Comparison of ENCODE assay signal across 15 mouse cellular contexts in the genomic region with DNA sequence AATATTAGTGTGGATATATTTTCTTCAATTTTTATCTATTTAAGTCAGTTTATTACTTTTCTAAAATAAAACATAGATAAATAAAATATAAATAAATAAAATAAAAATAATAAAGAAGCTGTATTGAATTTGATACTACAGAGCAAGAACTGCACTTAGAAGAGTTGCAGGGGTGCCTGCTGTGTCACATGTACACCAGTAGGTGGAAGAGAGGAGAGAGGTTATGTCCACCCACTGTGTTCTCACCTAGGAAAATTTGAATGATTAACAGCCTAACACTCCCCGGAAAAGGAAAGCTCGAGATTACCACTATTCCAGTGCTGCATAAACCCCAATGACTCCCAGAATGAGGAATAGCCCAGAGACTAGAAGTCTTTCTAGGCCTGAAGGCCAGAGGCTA. TPM values are rescaled to one million over a fixed set of nuclear protein-coding genes. Genes with fewer than 3 reads are reported as not detected.
"Had no signal": no experiment of that assay in that cellular context is flagged by ENCODE, and none has a peak within 500 bp of the region (broad histone marks: within the 10 kb centered on the region; RNA-seq: fewer than 3 reads in every experiment).

No protein-coding gene starts in this region.

RNA-seq across cellular contexts. Expression of gene Vmn2r22, which starts 26.7 kb away (rescaled TPM):
- total RNA-seq: heart, postnatal 10 days; heart, postnatal 14 days; heart, postnatal 25 days; heart, postnatal 36 days; heart, postnatal 4 days; hematopoietic stem cell, adult 5-6 weeks; hindbrain, postnatal 0 days; layer of hippocampus, adult 18-20 months; layer of hippocampus, adult 2 months; layer of hippocampus, adult 8-10 months; layer of hippocampus, postnatal 10 days; layer of hippocampus, postnatal 14 days; layer of hippocampus, postnatal 25 days; layer of hippocampus, postnatal 36 days; left cerebral cortex, adult 18-20 months had no signal
